Mouse (Mus musculus) neural tube, embryonic 14.5 days (tissue): ENCODE measurements around the gene Hmgb1. TPM values are rescaled to one million over a fixed set of nuclear protein-coding genes. Genes with fewer than 3 reads are reported as not detected.

ENCODE experiments used
- ATAC-seq: fragments of 200-750 bp; cut with Nextera tagmentation; 2 replicates; pipeline ENCODE4 v1.8.0; 2017; ENCODE audit warnings: low read depth, mild to moderate bottlenecking, moderate TSS enrichment, moderate library complexity
- H3K27ac ChIP-seq: fragments of 300-500 bp; sonication (generic); 2 replicates; pipeline ENCODE4 v1.5.1; 2014; ENCODE audit warnings: low read depth, mild to moderate bottlenecking, control low read depth, low read length, moderate library complexity, mixed read lengths
- H3K27me3 ChIP-seq: fragments of 300-500 bp; sonication (generic); 2 replicates; pipeline ENCODE4 v1.6.1; 2014; ENCODE audit warnings: low read length; ENCODE audit not compliant: control insufficient read depth, insufficient read depth
- H3K36me3 ChIP-seq: fragments of 300-500 bp; sonication (generic); 2 replicates; pipeline ENCODE4 v1.6.1; 2014; ENCODE audit warnings: low read length, mixed read lengths; ENCODE audit not compliant: control insufficient read depth, insufficient read depth
- H3K4me1 ChIP-seq: fragments of 300-500 bp; sonication (generic); 2 replicates; pipeline ENCODE4 v1.6.1; 2014; ENCODE audit warnings: low read length; ENCODE audit not compliant: control insufficient read depth, insufficient read depth
- H3K4me2 ChIP-seq: fragments of 300-500 bp; sonication (generic); 2 replicates; pipeline ENCODE4 v1.6.1; 2014; ENCODE audit warnings: mild to moderate bottlenecking, low read depth, low read length, control low read depth
- H3K4me3 ChIP-seq: fragments of 300-500 bp; sonication (generic); 2 replicates; pipeline ENCODE4 v1.5.1; 2014; ENCODE audit warnings: low read depth, low read length, control low read depth, mixed read lengths
- H3K9ac ChIP-seq: fragments of 300-500 bp; sonication (generic); replicated peaks from 2 replicates; pipeline ENCODE4 v1.6.1; 2014; ENCODE audit warnings: low read depth, mild to moderate bottlenecking, control low read depth, low read length, mixed read lengths
- H3K9me3 ChIP-seq: fragments of 300-500 bp; sonication (generic); 2 replicates; pipeline ENCODE4 v1.6.1; 2016; ENCODE audit warnings: low read length; ENCODE audit not compliant: control insufficient read depth
- WGBS: fragments of 180-500 bp; shearing (Covaris S2); extraction: QIAGEN DNeasy Blood & Tissue Kit; methylation state at CpG from one replicate; pipeline ENCODE4 v1.1.7; 2014; 5-methylcytosine and 5-hydroxymethylcytosine counted together
- polyA plus RNA-seq: library from polyadenylated mRNA; unstranded; fragments of >200 nt; fragmentation: Nextera tagmentation; extraction: Ambion mirVana; gene quantifications from 2 replicates; pipeline ENCODE4 v1.2.1, GENCODE M21; 2014

Gene Hmgb1
- polyA plus RNA-seq, 1 experiment from 2014 or later, result 766 TPM

GRCm38 (mm10) chr5:149128473-149128872 is 55.8 kb downstream of the Hmgb1 start:
- no peak for ATAC-seq
- Histone ChIP-seq H3K4me3 (no peak overlapping the region), H3K4me1 (no peaks in the 10 kb centered on the region), H3K36me3 (no peaks in the 10 kb centered on the region), H3K27ac (no peak overlapping the region), H3K9ac (no peak overlapping the region), H3K9me3 (no peaks in the 10 kb centered on the region), H3K4me2 (no peak overlapping the region), H3K27me3 (no peaks in the 10 kb centered on the region)
- 91% methylated on average over 15 of the region's 15 CpGs for WGBS

GRCm38 (mm10) chr5:149123795-149124194 is 60.5 kb downstream of the Hmgb1 start:
- Histone ChIP-seq H3K27me3 (no peaks in the 10 kb centered on the region), H3K4me2 (no peak overlapping the region), H3K9me3 (no peaks in the 10 kb centered on the region), H3K4me1 (no peaks in the 10 kb centered on the region), H3K27ac (no peak overlapping the region), H3K36me3 (no peaks in the 10 kb centered on the region), H3K4me3 (no peak overlapping the region), H3K9ac (no peak overlapping the region)
- no peak for ATAC-seq
- 91% methylated on average over 6 of the region's 6 CpGs for WGBS

GRCm38 (mm10) chr5:149119341-149119881 is 64.9 kb downstream of the Hmgb1 start:
- Histone ChIP-seq H3K27me3 (no peaks in the 10 kb centered on the region), H3K36me3 (no peaks in the 10 kb centered on the region), H3K4me2 (no peak overlapping the region), H3K4me3 (no peak overlapping the region), H3K27ac (no peak overlapping the region), H3K9ac (no peak overlapping the region), H3K4me1 (0 out of 2 replicates have a peak, but pooled peaks cover 5% of the 10 kb centered on the region), H3K9me3 (no peaks in the 10 kb centered on the region)
- ATAC-seq, result no peak
- 85% methylated on average over 16 of the region's 16 CpGs for WGBS

GRCm38 (mm10) chr5:149117815-149118547 is 66.3 kb downstream of the Hmgb1 start:
- no peaks in the 10 kb centered on the region for H3K27me3 ChIP-seq
- H3K4me2 ChIP-seq, result no peak overlapping the region
- no peaks in the 10 kb centered on the region for H3K36me3 ChIP-seq
- H3K4me3 ChIP-seq, result no peak overlapping the region
- ATAC-seq, result no peak
- 0 out of 2 replicates have a peak, but pooled peaks cover 5% of the 10 kb centered on the region for H3K4me1 ChIP-seq
- no peak overlapping the region for H3K9ac ChIP-seq
- 0 out of 2 replicates have a peak overlapping the region, but pooled peaks have one; percentile 1 for H3K27ac ChIP-seq
- WGBS, result 38% methylated on average over 7 of the region's 7 CpGs
- no peaks in the 10 kb centered on the region for H3K9me3 ChIP-seq

GRCm38 (mm10) chr5:149114587-149114986 is 69.7 kb downstream of the Hmgb1 start:
- no peaks in the 10 kb centered on the region for H3K9me3 ChIP-seq
- no peak overlapping the region for H3K4me3 ChIP-seq
- ATAC-seq, result no peak
- H3K9ac ChIP-seq, result no peak overlapping the region
- H3K27ac ChIP-seq, result no peak overlapping the region
- H3K36me3 ChIP-seq, result no peaks in the 10 kb centered on the region
- WGBS, result 75% methylated on average over 9 of the region's 9 CpGs
- H3K4me2 ChIP-seq, result no peak overlapping the region
- H3K27me3 ChIP-seq, result no peaks in the 10 kb centered on the region
- H3K4me1 ChIP-seq, result 0 out of 2 replicates have a peak, but pooled peaks cover 5% of the 10 kb centered on the region

- Histone ChIP-seq H3K36me3 (no peaks in the 10 kb centered on the region), H3K9ac (no peak overlapping the region), H3K9me3 (no peaks in the 10 kb centered on the region), H3K27me3 (no peaks in the 10 kb centered on the region), H3K4me1 (0 out of 2 replicates have a peak, but pooled peaks cover 5% of the 10 kb centered on the region), H3K4me2 (no peak overlapping the region), H3K27ac (no peak overlapping the region), H3K4me3 (no peak overlapping the region)
- no peak for ATAC-seq
- 73% methylated on average over 7 of the region's 7 CpGs for WGBS
Observed at GRCm38 (mm10) chr5:149114034-149114433, 70.3 kb downstream of the Hmgb1 start.

GRCm38 (mm10) chr5:149113439-149113838 is 70.8 kb downstream of the Hmgb1 start:
- H3K4me2 ChIP-seq, result no peak overlapping the region
- no peak overlapping the region for H3K9ac ChIP-seq
- H3K9me3 ChIP-seq, result no peaks in the 10 kb centered on the region
- no peaks in the 10 kb centered on the region for H3K27me3 ChIP-seq
- ATAC-seq, result no peak
- WGBS, result 74% methylated on average over 7 of the region's 7 CpGs
- H3K36me3 ChIP-seq, result no peaks in the 10 kb centered on the region
- H3K4me1 ChIP-seq, result 0 out of 2 replicates have a peak, but pooled peaks cover 5% of the 10 kb centered on the region
- no peak overlapping the region for H3K27ac ChIP-seq
- H3K4me3 ChIP-seq, result no peak overlapping the region

GRCm38 (mm10) chr5:149112559-149112958 is 71.7 kb downstream of the Hmgb1 start:
- Histone ChIP-seq H3K27me3 (no peaks in the 10 kb centered on the region), H3K4me3 (no peak overlapping the region), H3K36me3 (no peaks in the 10 kb centered on the region), H3K9me3 (no peaks in the 10 kb centered on the region), H3K4me1 (0 out of 2 replicates have a peak, but pooled peaks cover 2% of the 10 kb centered on the region), H3K4me2 (no peak overlapping the region), H3K27ac (no peak overlapping the region), H3K9ac (no peak overlapping the region)
- WGBS, result 94% methylated on average over 5 of the region's 5 CpGs
- no peak for ATAC-seq

GRCm38 (mm10) chr5:149109220-149109619 is 75.1 kb downstream of the Hmgb1 start:
- no peaks in the 10 kb centered on the region for H3K36me3 ChIP-seq
- no peaks in the 10 kb centered on the region for H3K27me3 ChIP-seq
- H3K27ac ChIP-seq, result no peak overlapping the region
- H3K4me2 ChIP-seq, result no peak overlapping the region
- no peak for ATAC-seq
- no peaks in the 10 kb centered on the region for H3K4me1 ChIP-seq
- 86% methylated on average over 3 of the region's 3 CpGs for WGBS
- no peak overlapping the region for H3K4me3 ChIP-seq
- no peak overlapping the region for H3K9ac ChIP-seq
- H3K9me3 ChIP-seq, result no peaks in the 10 kb centered on the region
